Mouse (Mus musculus): ENCODE measurements around the gene Tubgcp6. TPM values are rescaled to one million over a fixed set of nuclear protein-coding genes. Genes with fewer than 3 reads are reported as not detected.

The Tubgcp6 gene
- total RNA-seq, 2 experiments from 2014 or later = 34.7 to 35.3 TPM

GRCm38 (mm10) chr15:89149271-89150040 is 26.5 kb upstream of the Tubgcp6 start, which contains the start of gene Mapk11:
Gene Mapk11 (minus strand): TSS chr15:89149628.
- peak within 1 kb of the TSS; percentile 88 for H3K4me3 ChIP-seq
- peak within 1 kb of the TSS; percentile 92 for H3K27ac ChIP-seq
- DNase-seq (ENCODE audit: extremely low spot score in 1 of 2, low spot score in 2 of 2) = peak; percentile 53 to 57
- TF ChIP-seq CTCF (IDR thresholded peaks at IDR 0.05) = no peak
- intact Hi-C loops (cut with DNase I) = loop anchor here (5.0 kb wide), 1 partner anchor 63 kb away; the partner anchor contains the start of gene Ppp6r2

GRCm38 (mm10) chr15:89148496-89149270 is 25.8 kb upstream of the Tubgcp6 start:
- no peak for TF ChIP-seq CTCF (IDR thresholded peaks at IDR 0.05)
- intact Hi-C loops (cut with DNase I) = loop anchor here (5.0 kb wide), 1 partner anchor 64 kb away; the partner anchor contains the start of gene Ppp6r2
- DNase-seq (ENCODE audit: extremely low spot score in 1 of 2, low spot score in 2 of 2) = peak in 1 of 2 experiments; percentile 33
- Histone ChIP-seq H3K27ac (peak overlapping the region; percentile 92), H3K4me3 (peak overlapping the region; percentile 88)

- DNase-seq (ENCODE audit: extremely low spot score in 1 of 2, low spot score in 2 of 2) = no peak
- TF ChIP-seq CTCF (IDR thresholded peaks at IDR 0.05) = no peak
- Histone ChIP-seq H3K27ac (peak overlapping the region; percentile 92), H3K4me3 (peak overlapping the region; percentile 88)
- intact Hi-C loops (cut with DNase I) = loop anchor here (1.0 to 5.0 kb wide), 2 partner anchors 48 to 64 kb away; partner anchors contain the start of genes Dennd6b and Ppp6r2
These were observed 25.0 kb upstream of the Tubgcp6 start for GRCm38 (mm10) chr15:89147895-89148294.

- intact Hi-C loops (cut with DNase I) = loop anchor here (1.0 to 5.0 kb wide), 2 partner anchors 49 to 65 kb away; partner anchors contain the start of genes Dennd6b and Ppp6r2
- no peak for TF ChIP-seq CTCF (IDR thresholded peaks at IDR 0.05)
- DNase-seq (ENCODE audit: extremely low spot score in 1 of 2, low spot score in 2 of 2) = no peak
- Histone ChIP-seq H3K27ac (peak overlapping the region; percentile 74), H3K4me3 (peak overlapping the region; percentile 88)
These were observed 24.5 kb upstream of the Tubgcp6 start for GRCm38 (mm10) chr15:89147456-89147855.

DNA sequence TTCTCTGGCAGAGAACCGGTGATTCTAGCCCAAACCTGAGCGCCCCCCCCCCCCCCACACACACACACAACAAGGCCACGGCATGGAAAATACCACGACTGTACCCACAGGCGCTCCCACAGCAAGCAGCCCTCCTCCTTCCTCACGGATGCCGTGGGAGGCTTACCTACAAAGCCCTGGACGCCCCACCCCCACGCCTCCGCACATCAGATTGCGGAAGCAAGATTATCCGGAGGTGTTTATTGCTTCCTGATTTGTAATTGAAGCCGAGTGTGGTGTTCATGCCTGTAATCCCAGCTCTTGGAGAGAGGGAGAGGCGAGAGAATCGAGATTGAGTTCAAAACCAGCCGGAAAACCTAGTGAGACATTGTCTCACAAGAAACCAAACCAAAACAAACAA is 24.1 kb upstream of the Tubgcp6 start:
- H3K27ac ChIP-seq = peak overlapping the region; percentile 74
- intact Hi-C loops (cut with DNase I) = loop anchor here (1.0 to 5.0 kb wide), 2 partner anchors 49 to 65 kb away; partner anchors contain the start of genes Dennd6b and Ppp6r2
- no peak for TF ChIP-seq CTCF (IDR thresholded peaks at IDR 0.05)
- H3K4me3 ChIP-seq = peak overlapping the region; percentile 88
- peak; percentile 62 to 65 for DNase-seq (ENCODE audit: extremely low spot score in 1 of 2, low spot score in 2 of 2)

DNA sequence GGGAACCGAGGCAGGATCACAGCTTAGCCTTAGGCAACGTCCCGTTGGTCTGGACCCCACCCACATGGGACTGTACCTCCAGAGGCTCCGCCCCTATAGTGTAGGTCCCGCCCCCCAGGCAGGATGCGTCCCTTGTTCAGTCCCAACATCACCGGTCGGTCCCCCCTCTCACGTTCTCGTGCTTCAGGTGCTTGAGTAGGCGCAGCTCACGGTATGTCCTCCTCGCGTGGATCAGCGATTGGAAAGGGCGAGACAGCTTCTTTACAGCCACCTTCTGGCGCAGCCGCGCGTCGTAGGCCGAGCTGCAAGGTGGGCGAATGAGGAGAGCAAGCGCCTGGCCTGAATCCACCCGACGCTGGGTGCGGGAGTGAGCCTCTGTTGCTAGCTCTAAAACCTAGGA is 23.6 kb upstream of the Tubgcp6 start:
- peak; percentile 67 to 77 for DNase-seq (ENCODE audit: extremely low spot score in 1 of 2, low spot score in 2 of 2)
- no peak for TF ChIP-seq CTCF (IDR thresholded peaks at IDR 0.05)
- Histone ChIP-seq H3K4me3 (peak overlapping the region; percentile 88), H3K27ac (peak overlapping the region; percentile 74; the same call in 1 of the 2 replicates)
- intact Hi-C loops (cut with DNase I) = loop anchor here (5.0 kb wide), 1 partner anchor 66 kb away; the partner anchor contains the start of gene Ppp6r2

- TF ChIP-seq CTCF (IDR thresholded peaks at IDR 0.05) = no peak
- Histone ChIP-seq H3K27ac (peak overlapping the region; percentile 74; the same call in 1 of the 2 replicates), H3K4me3 (peak overlapping the region; percentile 88; the same call in 1 of the 2 replicates)
- intact Hi-C loops (cut with DNase I) = loop anchor here (5.0 kb wide), 1 partner anchor 66 kb away; the partner anchor contains the start of gene Ppp6r2
- DNase-seq (ENCODE audit: extremely low spot score in 1 of 2, low spot score in 2 of 2) = no peak
These were observed 23.0 kb upstream of the Tubgcp6 start for GRCm38 (mm10) chr15:89145813-89146350.

DNA sequence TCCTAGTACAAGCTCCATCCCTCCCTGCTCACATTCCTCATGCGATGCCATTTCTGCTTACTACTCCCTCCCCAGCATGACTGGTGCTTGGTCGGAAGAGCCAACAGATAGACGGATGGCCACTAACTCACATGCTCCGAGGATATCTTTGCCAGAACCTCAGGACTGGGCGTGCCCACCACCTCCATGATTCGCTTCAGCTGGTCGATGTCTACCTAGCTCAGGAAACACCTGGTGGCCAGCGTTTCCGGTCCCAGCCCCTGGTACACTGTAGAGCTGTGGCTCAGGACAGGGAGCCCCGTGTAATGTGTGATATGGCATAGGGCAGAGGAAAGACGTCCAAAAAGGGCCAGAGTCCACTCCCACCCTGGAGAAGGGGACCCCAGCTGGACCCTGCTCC is 22.1 kb upstream of the Tubgcp6 start:
- H3K4me3 ChIP-seq = no peak overlapping the region
- no peak overlapping the region for H3K27ac ChIP-seq
- no peak for TF ChIP-seq CTCF (IDR thresholded peaks at IDR 0.05)
- no peak for DNase-seq (ENCODE audit: extremely low spot score in 1 of 2, low spot score in 2 of 2)
- intact Hi-C loops (cut with DNase I) = loop anchor here (5.0 kb wide), 1 partner anchor 67 kb away; the partner anchor contains the start of gene Ppp6r2

DNA sequence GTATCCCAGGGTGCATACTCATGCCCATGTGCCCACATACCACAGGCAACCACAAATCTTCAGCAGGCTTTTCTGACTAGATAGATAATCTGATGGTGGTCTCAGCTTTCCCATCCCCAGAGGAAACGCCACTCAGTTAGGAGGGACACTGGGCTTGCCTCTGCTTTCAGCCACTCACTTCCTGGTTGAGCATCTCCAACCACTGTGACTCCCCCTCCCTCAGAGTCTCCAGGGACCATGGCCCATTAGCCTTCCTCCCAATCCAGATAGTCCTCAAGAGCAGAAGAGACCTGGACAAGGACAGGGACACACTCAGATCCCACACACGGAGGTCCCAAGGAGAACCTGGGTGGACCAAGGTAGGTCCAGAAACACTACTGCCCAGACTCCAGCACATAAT is 20.2 kb upstream of the Tubgcp6 start:
- no peak for TF ChIP-seq CTCF (IDR thresholded peaks at IDR 0.05)
- Histone ChIP-seq H3K27ac (no peak overlapping the region), H3K4me3 (no peak overlapping the region)
- no peak for DNase-seq (ENCODE audit: extremely low spot score in 1 of 2, low spot score in 2 of 2)
- intact Hi-C loops (cut with DNase I) = no loop called here

- H3K4me3 ChIP-seq = no peak overlapping the region
- DNase-seq (ENCODE audit: extremely low spot score in 1 of 2, low spot score in 2 of 2) = no peak
- no peak overlapping the region for H3K27ac ChIP-seq
- TF ChIP-seq CTCF (IDR thresholded peaks at IDR 0.05) = no peak
- intact Hi-C loops (cut with DNase I) = no loop called here
These were observed 19.0 kb upstream of the Tubgcp6 start for GRCm38 (mm10) chr15:89141905-89142304.

GRCm38 (mm10) chr15:89141443-89141842 is 18.5 kb upstream of the Tubgcp6 start:
- no peak for TF ChIP-seq CTCF (IDR thresholded peaks at IDR 0.05)
- no peak for DNase-seq (ENCODE audit: extremely low spot score in 1 of 2, low spot score in 2 of 2)
- intact Hi-C loops (cut with DNase I) = no loop called here
- H3K4me3 ChIP-seq = no peak overlapping the region
- no peak overlapping the region for H3K27ac ChIP-seq
